Comparison of ENCODE assay signal across 12 mouse cellular contexts in the genomic region with DNA sequence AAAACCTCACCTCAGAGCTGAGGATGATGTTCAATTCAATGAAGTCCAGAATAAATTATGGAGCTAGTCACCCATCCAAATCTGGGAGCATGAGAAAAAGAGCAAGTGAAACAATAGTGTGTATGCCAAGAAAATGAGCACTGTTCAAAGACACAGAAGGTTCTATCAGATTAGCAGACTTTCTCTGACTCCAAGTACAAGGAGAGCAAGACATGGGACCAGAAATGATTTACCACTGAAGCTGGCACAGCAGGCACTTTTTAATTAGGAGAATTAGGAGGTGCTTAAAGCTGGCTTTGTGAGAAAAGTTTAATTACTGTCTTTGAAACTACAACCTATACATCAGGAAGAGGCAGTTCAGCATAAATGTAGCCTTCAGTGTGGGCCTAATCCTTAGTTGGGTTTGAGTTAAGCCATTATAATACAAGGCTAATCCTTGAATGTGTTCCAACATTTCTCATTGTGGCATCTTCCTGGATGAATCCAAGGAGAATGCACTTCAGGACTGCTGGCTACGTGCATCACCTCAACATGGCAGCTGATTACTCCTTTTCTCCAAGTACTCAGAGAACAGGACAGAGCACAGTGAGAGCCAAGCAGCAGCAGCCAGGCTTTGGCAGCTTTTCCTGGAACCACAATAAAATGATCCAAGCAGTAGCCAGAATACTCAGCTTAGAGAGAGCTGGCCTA.
A peak's percentile ranks its signal among the peaks of the same experiment; 100 is the strongest.
DNase-seq lines count a peak whose midpoint lies in the region; ATAC-seq and TF ChIP-seq lines count a peak whose summit lies in the region.
"Had no signal": no experiment of that assay in that cellular context is flagged by ENCODE, and none has a peak within 500 bp of the region (broad histone marks: within the 10 kb centered on the region; RNA-seq: fewer than 3 reads in every experiment).

No protein-coding gene starts in this region.

- no peaks in the 10 kb centered on the region for H3K9me3 ChIP-seq in hindbrain, embryonic 16.5 days (ENCODE audit: control insufficient read depth, low read length)
- H3K9me3 ChIP-seq in hindbrain, embryonic 13.5 days, result no peaks in the 10 kb centered on the region
- no peaks in the 10 kb centered on the region for H3K9me3 ChIP-seq in intestine, postnatal 0 days (ENCODE audit: control insufficient read depth)
- H3K9me3 ChIP-seq: megakaryocyte, embryonic 14.5 days had no signal

- no peak overlapping the region for H3K4me3 ChIP-seq in hindbrain, embryonic 16.5 days (ENCODE audit: low read length)
- no peak overlapping the region for H3K4me3 ChIP-seq in hindbrain, embryonic 13.5 days
- no peak overlapping the region for H3K4me3 ChIP-seq in intestine, postnatal 0 days (ENCODE audit: low read depth, low read length)
- H3K4me3 ChIP-seq: megakaryocyte, embryonic 14.5 days had no signal

- H3K4me1 ChIP-seq in hindbrain, embryonic 16.5 days (ENCODE audit: control insufficient read depth, insufficient read depth, low read depth, low read length), result no peaks in the 10 kb centered on the region
- H3K4me1 ChIP-seq in hindbrain, embryonic 13.5 days (replicated peaks), result no peaks in the 10 kb centered on the region
- no peaks in the 10 kb centered on the region for H3K4me1 ChIP-seq in intestine, postnatal 0 days (replicated peaks; ENCODE audit: control insufficient read depth, insufficient read depth, low read length)
- H3K4me1 ChIP-seq: megakaryocyte, embryonic 14.5 days had no signal

- peak; percentile 64; the same call in 1 of the 2 replicates for ATAC-seq in cerebellum, adult (ENCODE audit: insufficient number of reproducible peaks, low FRiP score, low TSS enrichment)
- ATAC-seq in hindbrain, embryonic 16.5 days, result peak; percentile 72
- no peak for ATAC-seq in hindbrain, embryonic 13.5 days (ENCODE audit: low FRiP score)
- ATAC-seq in intestine, postnatal 0 days, result no peak
- ATAC-seq: liver, postnatal 0 days had no signal

- WGBS in hindbrain, embryonic 16.5 days, result 56% methylated on average over 1 of the region's 1 CpGs
- WGBS in hindbrain, embryonic 13.5 days, result 76% methylated on average over 1 of the region's 1 CpGs
- WGBS in intestine, postnatal 0 days, result 71% methylated on average over 1 of the region's 1 CpGs

- H3K27me3 ChIP-seq in hindbrain, embryonic 16.5 days (replicated peaks; ENCODE audit: control insufficient read depth, insufficient read depth, low read length), result no peaks in the 10 kb centered on the region
- no peaks in the 10 kb centered on the region for H3K27me3 ChIP-seq in hindbrain, embryonic 13.5 days
- H3K27me3 ChIP-seq in intestine, postnatal 0 days (replicated peaks; ENCODE audit: control insufficient read depth, insufficient read depth, low read length), result no peaks in the 10 kb centered on the region
- H3K27me3 ChIP-seq: megakaryocyte, embryonic 14.5 days had no signal

- H3K36me3 ChIP-seq in hindbrain, embryonic 16.5 days (ENCODE audit: control insufficient read depth, insufficient read depth, low read length), result no peaks in the 10 kb centered on the region
- no peaks in the 10 kb centered on the region for H3K36me3 ChIP-seq in hindbrain, embryonic 13.5 days
- no peaks in the 10 kb centered on the region for H3K36me3 ChIP-seq in intestine, postnatal 0 days (ENCODE audit: control insufficient read depth, insufficient read depth)

- H3K4me2 ChIP-seq in hindbrain, embryonic 16.5 days (ENCODE audit: low read length), result no peak overlapping the region
- no peak overlapping the region for H3K4me2 ChIP-seq in hindbrain, embryonic 13.5 days
- no peak overlapping the region for H3K4me2 ChIP-seq in intestine, postnatal 0 days (replicated peaks; ENCODE audit: low read depth)

- no peak overlapping the region for H3K9ac ChIP-seq in hindbrain, embryonic 16.5 days (ENCODE audit: low read depth, low read length)
- H3K9ac ChIP-seq in hindbrain, embryonic 13.5 days, result no peak overlapping the region
- H3K9ac ChIP-seq in intestine, postnatal 0 days (ENCODE audit: low read depth, low read length), result no peak overlapping the region
- H3K9ac ChIP-seq: liver, postnatal 0 days had no signal

- H3K27ac ChIP-seq in hindbrain, embryonic 16.5 days (ENCODE audit: low read depth, low read length), result no peak overlapping the region
- H3K27ac ChIP-seq in hindbrain, embryonic 13.5 days, result no peak overlapping the region
- no peak overlapping the region for H3K27ac ChIP-seq in intestine, postnatal 0 days (ENCODE audit: low read depth, low read length)
- H3K27ac ChIP-seq: kidney, postnatal 0 days had no signal

- DNase-seq in cerebellum, adult 8-10 months, result no peak
- DNase-seq in right cerebral cortex, postnatal 10 days (ENCODE audit: low spot score in 2 of 2), result peak; percentile 28 to 40
- no peak for DNase-seq in right cerebral cortex, postnatal 25 days
- peak; percentile 11 for DNase-seq in telencephalon, adult 2 months (ENCODE audit: low read depth, low spot score)
- DNase-seq: liver, postnatal 0 days; spleen, adult 18-20 months had no signal

- no peak for TF ChIP-seq CTCF in intestine, postnatal 0 days (IDR thresholded peaks at IDR 0.05; ENCODE audit: low read depth)

Comparison
In these comparisons a context has a peak if more than half of its experiments do, and no peak if none do; other contexts are left out.
1. ATAC-seq: peak in cerebellum, adult (single experiment) and hindbrain, embryonic 16.5 days (single experiment); none in hindbrain, embryonic 13.5 days (single experiment) and intestine, postnatal 0 days (single experiment).
2. DNase-seq: peak in right cerebral cortex, postnatal 10 days (2 of 2) and telencephalon, adult 2 months (single experiment); none in cerebellum, adult 8-10 months (single experiment) and right cerebral cortex, postnatal 25 days (single experiment).